ENCODE assay signal across 8 mouse cellular contexts in genomic region chr9:45042056-45042720, GRCm38 (mm10). TPM values are rescaled to one million over a fixed set of nuclear protein-coding genes. Genes with fewer than 3 reads are reported as not detected.
DNase-seq lines count a peak whose midpoint lies in the region; ATAC-seq and TF ChIP-seq lines count a peak whose summit lies in the region.

No protein-coding gene starts in this region.

- TF ChIP-seq POLR2A in thymus, adult 2 months (IDR thresholded peaks at IDR 0.05; ENCODE audit: control insufficient read depth, extremely low read depth, insufficient read depth, low read length, poor library complexity): no peak

- peak overlapping the region; percentile 47 for H3K4me2 ChIP-seq in lung, embryonic 15.5 days

- TF ChIP-seq CTCF in thymus, adult 2 months (IDR thresholded peaks at IDR 0.05; ENCODE audit: borderline replicate concordance, control insufficient read depth, extremely low read depth, insufficient read depth, low read length, poor library complexity): no peak

- H3K9me3 ChIP-seq in lung, embryonic 15.5 days: no peaks in the 10 kb centered on the region

- H3K4me3 ChIP-seq in thymus, adult 2 months (ENCODE audit: control insufficient read depth, insufficient read depth, low read length): peak overlapping the region; percentile 31
- H3K4me3 ChIP-seq in lung, embryonic 15.5 days: peak overlapping the region; percentile 36

- H3K27ac ChIP-seq in thymus, adult 2 months (ENCODE audit: control insufficient read depth, insufficient read depth, low read length): no peak overlapping the region
- H3K27ac ChIP-seq in lung, embryonic 15.5 days: peak overlapping the region; percentile 78

- ATAC-seq in lung, embryonic 15.5 days (ENCODE audit: borderline replicate concordance, extremely low read depth, low FRiP score, low TSS enrichment): peak; percentile 91; the same call in 1 of the 2 replicates

- H3K36me3 ChIP-seq in thymus, adult 2 months (ENCODE audit: control insufficient read depth, insufficient read depth, low read length): no peaks in the 10 kb centered on the region
- H3K36me3 ChIP-seq in lung, embryonic 15.5 days: no peaks in the 10 kb centered on the region

- H3K9ac ChIP-seq in lung, embryonic 15.5 days: peak overlapping the region; percentile 6; the same call in 1 of the 2 replicates

- H3K4me1 ChIP-seq in thymus, adult 2 months (replicated peaks; ENCODE audit: control insufficient read depth, insufficient read depth, low read length): peaks cover 33% of the 10 kb centered on the region
- H3K4me1 ChIP-seq in lung, embryonic 15.5 days: peaks cover 13% of the 10 kb centered on the region; the same call in 1 of the 2 replicates

- DNase-seq in thymus, adult 2 months: no peak
- DNase-seq in thymus, postnatal 10 days (ENCODE audit: low spot score in 2 of 2): no peak
- peak; percentile 28 for DNase-seq in forelimb bud, embryonic 11.5 days (ENCODE audit: low read depth, low spot score)
- peak; percentile 86 to 88 for DNase-seq in kidney, adult 8-10 months
- DNase-seq in urinary bladder, postnatal 25 days (ENCODE audit: low spot score): peak; percentile 67
- no peak for DNase-seq in left cerebral cortex, postnatal 14 days (ENCODE audit: low spot score in 2 of 2)
- no peak for DNase-seq in spleen, adult 12 weeks (ENCODE audit: low spot score)

- peaks cover 4% of the 10 kb centered on the region; the same call in 1 of the 2 replicates for H3K27me3 ChIP-seq in thymus, adult 2 months (ENCODE audit: control insufficient read depth, insufficient read depth, low read length)
- peaks cover 55% of the 10 kb centered on the region for H3K27me3 ChIP-seq in lung, embryonic 15.5 days

- 7% methylated on average over 20 of the region's 20 CpGs for WGBS in thymus, adult 2 months
- WGBS in lung, embryonic 15.5 days: 1% methylated on average over 20 of the region's 20 CpGs

- intact Hi-C loops in left cerebral cortex, postnatal 14 days (cut with DNase I): no loop called here

RNA-seq across cellular contexts. Expression of gene Mpzl2, which starts 2.6 kb away (rescaled TPM):
- polyA plus RNA-seq in thymus, adult 2 months (2012; rRNA removed): 10.1 and 11.6 TPM in 2 replicates
- 15.8 and 16.3 TPM in 2 replicates for polyA plus RNA-seq in lung, embryonic 15.5 days (2015; fragmentation: Nextera tagmentation; extraction: Ambion mirVana)
- total RNA-seq in left cerebral cortex, postnatal 14 days (2021): 1 to 10 TPM; 1.2 to 1.9 TPM

RNA-seq across cellular contexts. Expression of gene Mpzl3, which starts 12.8 kb away (rescaled TPM):
- 5.3 and 7.3 TPM in 2 replicates for polyA plus RNA-seq in thymus, adult 2 months (2012; rRNA removed)
- polyA plus RNA-seq in lung, embryonic 15.5 days (2015; fragmentation: Nextera tagmentation; extraction: Ambion mirVana): 2.7 TPM in 2 replicates
- total RNA-seq in left cerebral cortex, postnatal 14 days (2021): 1 to 10 TPM; 3.7 to 4.1 TPM

RNA-seq across cellular contexts. Expression of gene Cd3e, which starts 32.8 kb away (rescaled TPM):
- polyA plus RNA-seq in thymus, adult 2 months (2012; rRNA removed): 343 and 451 TPM in 2 replicates
- polyA plus RNA-seq in lung, embryonic 15.5 days (2015; fragmentation: Nextera tagmentation; extraction: Ambion mirVana): 1.9 and 12.6 TPM in 2 replicates
- not detected for total RNA-seq in left cerebral cortex, postnatal 14 days (2021)

RNA-seq across cellular contexts. Expression of gene Jaml, which starts 36.8 kb away (rescaled TPM):
- 2.5 and 3.5 TPM in 2 replicates for polyA plus RNA-seq in thymus, adult 2 months (2012; rRNA removed)
- 0.35 and 0.76 TPM in 2 replicates for polyA plus RNA-seq in lung, embryonic 15.5 days (2015; fragmentation: Nextera tagmentation; extraction: Ambion mirVana)
- total RNA-seq in left cerebral cortex, postnatal 14 days (2021): under 1 TPM; 0.35 to 0.57 TPM

Comparison
In these comparisons a context has a peak if more than half of its experiments do, and no peak if none do; other contexts are left out.
1. DNase-seq: peak in forelimb bud, embryonic 11.5 days (single experiment), kidney, adult 8-10 months (2 of 2) and urinary bladder, postnatal 25 days (single experiment); none in thymus, adult 2 months (single experiment), thymus, postnatal 10 days (0 of 2), left cerebral cortex, postnatal 14 days (0 of 2) and spleen, adult 12 weeks (single experiment).
2. RNA of gene Cd3e, which starts 32.8 kb away (polyA plus RNA-seq): 343 to 451 TPM in thymus, adult 2 months; 1.9 to 12.6 TPM in lung, embryonic 15.5 days; every median in the first group is over 10 times any median in the second.